ENCODE assay signal across 22 mouse cellular contexts in the genomic region with DNA sequence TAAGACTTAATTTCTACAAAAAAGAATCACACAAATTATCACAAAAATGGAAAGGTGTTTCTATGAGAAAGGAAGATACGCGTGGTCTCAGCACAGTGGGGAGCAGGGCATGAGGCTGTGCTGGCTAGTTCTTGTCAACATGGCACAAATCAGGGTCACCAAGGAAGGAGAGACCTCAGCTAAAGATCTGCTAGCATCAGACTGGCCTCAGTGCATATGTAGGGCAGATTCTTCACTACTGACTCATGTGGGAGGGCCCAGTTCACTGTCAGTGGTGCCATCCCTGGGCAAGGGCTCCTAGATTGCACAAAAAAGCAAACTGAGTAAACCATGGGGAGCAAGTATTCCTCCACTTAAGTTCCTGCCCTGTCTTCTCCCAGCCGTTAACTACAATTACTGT.
"Had no signal": no experiment of that assay in that cellular context is flagged by ENCODE, and none has a peak within 500 bp of the region (broad histone marks: within the 10 kb centered on the region; RNA-seq: fewer than 3 reads in every experiment).

No protein-coding gene starts in this region.

- H3K4me1 ChIP-seq: limb, embryonic 10.5 days; limb, embryonic 13.5 days; liver, embryonic 12.5 days; liver, embryonic 15.5 days; lung, embryonic 15.5 days; megakaryocyte, embryonic 14.5 days; midbrain, embryonic 10.5 days; midbrain, embryonic 13.5 days had no signal

- H3K9me3 ChIP-seq: limb, embryonic 10.5 days; limb, embryonic 13.5 days; liver, embryonic 12.5 days; liver, embryonic 15.5 days; lung, embryonic 15.5 days; midbrain, embryonic 10.5 days; midbrain, embryonic 13.5 days had no signal

- H3K4me2 ChIP-seq: limb, embryonic 13.5 days; liver, embryonic 12.5 days; liver, embryonic 15.5 days; lung, embryonic 15.5 days; midbrain, embryonic 13.5 days had no signal

- H3K27me3 ChIP-seq: limb, embryonic 13.5 days; liver, embryonic 12.5 days; liver, embryonic 15.5 days; lung, embryonic 15.5 days; megakaryocyte, embryonic 14.5 days; midbrain, embryonic 13.5 days had no signal

- H3K4me3 ChIP-seq: layer of hippocampus, adult 2 months; limb, embryonic 10.5 days; limb, embryonic 13.5 days; liver, embryonic 12.5 days; liver, embryonic 15.5 days; lung, embryonic 15.5 days; megakaryocyte, embryonic 14.5 days; midbrain, embryonic 10.5 days; midbrain, embryonic 13.5 days had no signal

- H3K27ac ChIP-seq: kidney, postnatal 0 days; layer of hippocampus, adult 2 months; limb, embryonic 10.5 days; limb, embryonic 13.5 days; liver, embryonic 12.5 days; liver, embryonic 15.5 days; lung, embryonic 15.5 days; midbrain, embryonic 10.5 days; midbrain, embryonic 13.5 days; stomach, postnatal 0 days had no signal

- H3K9ac ChIP-seq: limb, embryonic 13.5 days; liver, embryonic 12.5 days; liver, embryonic 15.5 days; lung, embryonic 15.5 days; midbrain, embryonic 13.5 days had no signal

- DNase-seq: kidney, postnatal 25 days; layer of hippocampus, adult 9-11 months; liver; lung, adult 18-20 months; lung, postnatal 10 days; lung, postnatal 36 days; right cerebral cortex, postnatal 14 days; right cerebral cortex, postnatal 4 days; thymus, adult 2 months; thymus, postnatal 14 days; thymus, postnatal 4 days had no signal

- ATAC-seq: liver, embryonic 12.5 days; midbrain, embryonic 13.5 days had no signal

- H3K36me3 ChIP-seq: limb, embryonic 10.5 days; limb, embryonic 13.5 days; liver, embryonic 12.5 days; liver, embryonic 15.5 days; lung, embryonic 15.5 days; midbrain, embryonic 10.5 days; midbrain, embryonic 13.5 days had no signal
